Mouse (Mus musculus) G1E (cell line): ENCODE results near the gene D3Ertd254e.

Experiments used
- CTCF ChIP-seq: IDR thresholded peaks from 2 replicates; pipeline ENCODE4 v1.5.1; 2012; ENCODE audit warnings: low read depth, low read length, inconsistent platforms, mixed read lengths
- GATA1 ChIP-seq: IDR thresholded peaks from 2 replicates; pipeline ENCODE4 v1.6.1; 2012; ENCODE audit warnings: borderline replicate concordance, low read length, inconsistent platforms, mixed read lengths
- POLR2AphosphoS5 ChIP-seq: IDR thresholded peaks from 2 replicates; pipeline ENCODE4 v1.6.1; 2012; ENCODE audit warnings: low read depth, low read length, inconsistent platforms; ENCODE audit not compliant: insufficient replicate concordance
- TAL1 ChIP-seq: conservative IDR thresholded peaks from 2 replicates; pipeline ENCODE4 v1.6.1; 2012; ENCODE audit warnings: low read depth, low read length, inconsistent platforms, mixed read lengths

DNA sequence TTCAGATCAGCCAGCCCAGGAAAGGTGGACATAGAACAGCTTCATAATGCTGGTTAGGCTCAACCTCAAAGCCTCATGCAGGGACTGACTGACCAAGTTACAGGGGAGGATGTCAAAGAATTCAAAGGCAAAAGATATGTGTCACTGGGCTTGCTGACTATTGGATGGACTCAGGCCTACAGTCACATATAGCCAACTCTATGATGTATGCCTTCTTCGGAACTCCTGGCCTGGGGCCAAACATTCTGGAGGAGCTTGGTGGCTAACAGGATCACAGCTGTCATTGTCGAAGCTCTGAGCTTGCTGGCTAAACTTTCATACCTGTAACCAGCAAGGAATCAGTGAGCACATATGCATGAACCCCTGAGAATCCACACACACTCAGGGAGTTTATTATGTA lies 60.1 kb downstream of the D3Ertd254e start:
- TF ChIP-seq CTCF (no peak), GATA1 (no peak), POLR2AphosphoS5 (no peak), TAL1 (no peak)
